Mouse (Mus musculus) CH12.LX (cell line): ENCODE measurements around the gene Mrpl50. TPM values are rescaled to one million over a fixed set of nuclear protein-coding genes. Genes with fewer than 3 reads are reported as not detected.

Experiments
- DNase-seq: peaks from one replicate; pipeline ENCODE4 v3.0.0-alpha.2; 2013; ENCODE audit errors: extremely low read depth
- H3K27ac ChIP-seq: 2 replicates; pipeline ENCODE4 v1.5.1; 2012; ENCODE audit warnings: low read depth, mild to moderate bottlenecking, control low read depth, moderate library complexity; ENCODE audit not compliant: insufficient read depth
- H3K27me3 ChIP-seq: replicated peaks from 2 replicates; pipeline ENCODE3; 2012; ENCODE audit warnings: inconsistent platforms
- H3K36me3 ChIP-seq, 2 experiments: replicated peaks in 1 of 2; 2 replicates each; pipeline versions ENCODE3 to v1.6.1; 2012; ENCODE audit warnings: inconsistent platforms in 1 of 2, low read length in 1 of 2, mild to moderate bottlenecking in 1 of 2, mixed read lengths in 1 of 2, moderate library complexity in 1 of 2; ENCODE audit not compliant: control insufficient read depth in 1 of 2, insufficient read depth in 1 of 2
- H3K4me1 ChIP-seq, 2 experiments: 2 replicates each; pipeline ENCODE4 v1.6.1; 2012; ENCODE audit warnings: inconsistent platforms in 1 of 2, moderate library complexity in 1 of 2; ENCODE audit not compliant: insufficient read depth in 2 of 2, control insufficient read depth in 1 of 2
- H3K4me2 ChIP-seq: 2 replicates; pipeline ENCODE4 v1.6.1; 2012; ENCODE audit warnings: low read depth, mild to moderate bottlenecking, control low read depth; ENCODE audit not compliant: poor library complexity, insufficient read depth, severe bottlenecking
- H3K4me3 ChIP-seq, 3 experiments: fragments of 150-350 bp in 1 of 3; sonication (generic) in 1 of 3; replicated peaks in 1 of 3; 2 replicates each; pipeline versions ENCODE3 to v1.5.1; 2011 to 2012; ENCODE audit warnings: low read depth in 2 of 3, low read length in 2 of 3, mild to moderate bottlenecking in 2 of 3, moderate library complexity in 2 of 3, control low read depth in 1 of 3, improper control_type of control experiment in 1 of 3, inconsistent platforms in 1 of 3, mixed read lengths in 1 of 3; ENCODE audit not compliant: poor library complexity in 1 of 3
- H3K79me2 ChIP-seq: replicated peaks from 2 replicates; pipeline ENCODE4 v1.6.1; 2012; ENCODE audit warnings: mild to moderate bottlenecking, moderate library complexity; ENCODE audit not compliant: control insufficient read depth, poor library complexity, insufficient read depth, severe bottlenecking; ENCODE audit errors: extremely low read depth
- H3K9ac ChIP-seq: 2 replicates; pipeline ENCODE4 v1.6.1; 2012; ENCODE audit warnings: low read depth, mild to moderate bottlenecking, control low read depth, moderate library complexity; ENCODE audit not compliant: insufficient read depth
- H3K9me3 ChIP-seq: replicated peaks from 2 replicates; pipeline ENCODE3; 2012; ENCODE audit warnings: low read length, inconsistent platforms, mixed read lengths
- CHD1 ChIP-seq: IDR thresholded peaks from 2 replicates; pipeline ENCODE4 v1.6.1; 2012; ENCODE audit warnings: low read depth, low read length, improper control_type of control experiment, inconsistent platforms
- CHD2 ChIP-seq: IDR thresholded peaks from 2 replicates; pipeline ENCODE4 v1.6.1; 2011; ENCODE audit warnings: low read length, improper control_type of control experiment
- CTCF ChIP-seq, 2 experiments: IDR thresholded peaks in 1 of 2; conservative IDR thresholded peaks in 1 of 2; 2 replicates each; pipeline ENCODE4 v1.5.1; 2011 to 2012; ENCODE audit warnings: low read depth in 2 of 2, low read length in 2 of 2, improper control_type of control experiment in 1 of 2, inconsistent platforms in 1 of 2, mild to moderate bottlenecking in 1 of 2, moderate library complexity in 1 of 2
- ELF1 ChIP-seq: IDR thresholded peaks from 2 replicates; pipeline ENCODE4 v1.6.1; 2014; ENCODE audit warnings: low read depth, mild to moderate bottlenecking, inconsistent platforms, low read length, improper control_type of control experiment
- ETS1 ChIP-seq: conservative IDR thresholded peaks from 2 replicates; pipeline ENCODE4 v1.6.1; 2012; ENCODE audit warnings: low read depth, mild to moderate bottlenecking, inconsistent platforms, low read length, improper control_type of control experiment, moderate library complexity
- GABPA ChIP-seq: IDR thresholded peaks from 2 replicates; pipeline ENCODE4 v1.6.1; 2012; ENCODE audit warnings: low read depth, low read length, improper control_type of control experiment, inconsistent platforms; ENCODE audit not compliant: insufficient replicate concordance
- JUN ChIP-seq: IDR thresholded peaks from 2 replicates; pipeline ENCODE4 v1.6.1; 2011; ENCODE audit warnings: low read depth, mild to moderate bottlenecking, low read length, improper control_type of control experiment, moderate library complexity; ENCODE audit not compliant: insufficient read depth
- JUND ChIP-seq: conservative IDR thresholded peaks from 2 replicates; pipeline ENCODE4 v1.6.1; 2011; ENCODE audit warnings: low read depth, low read length, improper control_type of control experiment
- MAX ChIP-seq: IDR thresholded peaks from 2 replicates; pipeline ENCODE4 v1.6.1; 2011; ENCODE audit warnings: low read length, improper control_type of control experiment
- MEF2A ChIP-seq: IDR thresholded peaks from 2 replicates; pipeline ENCODE4 v1.6.1; 2014; ENCODE audit warnings: low read depth, mild to moderate bottlenecking, inconsistent platforms, low read length, improper control_type of control experiment, borderline replicate concordance
- MXI1 ChIP-seq: IDR thresholded peaks from 2 replicates; pipeline ENCODE4 v1.6.1; 2011; ENCODE audit warnings: mild to moderate bottlenecking, low read depth, low read length, improper control_type of control experiment
- MYC ChIP-seq: IDR thresholded peaks from 2 replicates; pipeline ENCODE4 v1.6.1; 2011; ENCODE audit warnings: low read depth, mild to moderate bottlenecking, improper control_type of control experiment, low read length
- NELFE ChIP-seq: IDR thresholded peaks from 2 replicates; pipeline ENCODE4 v1.6.1; 2011; ENCODE audit warnings: low read depth, low read length, improper control_type of control experiment
- POLR2A ChIP-seq: IDR thresholded peaks from 2 replicates; pipeline ENCODE4 v1.6.1; 2011; ENCODE audit warnings: low read depth, mild to moderate bottlenecking, improper control_type of control experiment, low read length
- POLR2AphosphoS2 ChIP-seq: IDR thresholded peaks from 2 replicates; pipeline ENCODE4 v1.6.1; 2011; ENCODE audit warnings: low read depth, low read length, improper control_type of control experiment
- RAD21 ChIP-seq: IDR thresholded peaks from 2 replicates; pipeline ENCODE4 v1.6.1; 2011; ENCODE audit warnings: low read depth, mild to moderate bottlenecking, low read length, improper control_type of control experiment, moderate library complexity
- SMC3 ChIP-seq: IDR thresholded peaks from 2 replicates; pipeline ENCODE4 v1.6.1; 2011; ENCODE audit warnings: low read depth, low read length, improper control_type of control experiment
- TCF12 ChIP-seq: IDR thresholded peaks from 2 replicates; pipeline ENCODE4 v1.6.1; 2014; ENCODE audit warnings: low read depth, mild to moderate bottlenecking, inconsistent platforms, low read length, improper control_type of control experiment
- USF2 ChIP-seq: conservative IDR thresholded peaks from 2 replicates; pipeline ENCODE4 v1.6.1; 2011; ENCODE audit warnings: low read depth, low read length, improper control_type of control experiment
- ZC3H11A ChIP-seq: IDR thresholded peaks from 2 replicates; pipeline ENCODE4 v1.6.1; 2012; ENCODE audit warnings: low read depth, mild to moderate bottlenecking, inconsistent platforms, low read length, improper control_type of control experiment
- ZNF384 ChIP-seq: IDR thresholded peaks from 2 replicates; pipeline ENCODE4 v1.6.1; 2012; ENCODE audit warnings: low read depth, low read length, improper control_type of control experiment, inconsistent platforms
- dilution Hi-C: fragments of 300-500 bp; cut with MboI; formaldehyde crosslinking; loops from 2 replicates; pipeline ENCODE4 v1.14.3; 2020; ENCODE audit warnings: low sequenced_read_pairs; ENCODE audit not compliant: extremely low pct_unique_long_range_greater_than_20kb, extremely low pct_ligation_motif_present
- in situ Hi-C: fragments of 300-500 bp; cut with MboI; formaldehyde crosslinking; loops from 3 replicates; pipeline ENCODE4 v1.14.3; 2019; ENCODE audit warnings: low sequenced_read_pairs, low pct_ligation_motif_present, low pct_unique_long_range_greater_than_20kb, mixed read lengths
- polyA plus RNA-seq: library from polyadenylated mRNA; unstranded; fragments of >175 nt; gene quantifications from 2 replicates; pipeline ENCODE4 v1.2.1, GENCODE M21; 2012; ENCODE audit warnings: low read depth; ENCODE audit not compliant: insufficient read length
- total RNA-seq, 2 experiments: library from RNA; depleted of rRNA; stranded (reverse); fragments of 300-350 nt in 1 of 2; fragments of >200 nt in 1 of 2; gene quantifications; 2 replicates each; pipeline ENCODE4 v1.2.3; 2012 to 2014

Mrpl50 gene
- total and polyA plus RNA-seq, 3 experiments, result 23.4 to 63.8 (median 46.2) TPM

DNA sequence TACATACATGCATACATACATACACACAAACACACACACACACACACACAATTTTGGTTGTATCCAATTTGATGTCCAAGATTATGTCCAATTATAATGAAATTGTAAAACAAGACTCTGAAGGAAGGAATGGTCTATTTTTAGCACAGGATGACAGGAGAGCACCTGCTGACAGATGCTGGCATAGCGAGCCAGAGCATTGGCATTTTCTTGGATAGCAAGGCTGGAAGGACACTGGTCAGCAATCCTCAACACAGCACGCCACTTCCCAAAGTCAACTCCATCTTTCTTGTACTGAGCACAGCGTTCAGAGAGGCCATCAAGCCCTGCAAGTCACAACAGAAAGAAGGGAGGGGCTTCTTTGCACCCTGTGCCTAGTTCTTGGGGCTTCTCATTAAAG is 20.1 kb upstream of the Mrpl50 start:
- dilution Hi-C loops, result no loop called here
- H3K4me1 ChIP-seq, result no peaks in the 10 kb centered on the region
- no peak for DNase-seq
- H3K9me3 ChIP-seq, result no peaks in the 10 kb centered on the region
- TF ChIP-seq TCF12, result no peak
- no peak for TF ChIP-seq ELF1
- TF ChIP-seq USF2, result no peak
- no peak for TF ChIP-seq NELFE
- no peak for TF ChIP-seq CTCF (conservative IDR thresholded peaks at IDR 0.05 in 1 of 2, IDR thresholded peaks at IDR 0.05 in 1 of 2; ENCODE audit: low read depth in 2 of 2, low read length in 2 of 2)
- no peak for TF ChIP-seq POLR2AphosphoS2
- TF ChIP-seq CHD2, result no peak
- no peak for TF ChIP-seq ETS1
- no peak for TF ChIP-seq MYC
- TF ChIP-seq CHD1, result no peak
- TF ChIP-seq JUND, result no peak
- no peak for TF ChIP-seq MXI1
- TF ChIP-seq JUN, result no peak
- TF ChIP-seq MEF2A, result no peak
- TF ChIP-seq, all 38 proteins: peak for 0
- H3K36me3 ChIP-seq, result no peaks in the 10 kb centered on the region
- H3K79me2 ChIP-seq, result no peaks in the 10 kb centered on the region
- no peak overlapping the region for H3K4me2 ChIP-seq
- no peak overlapping the region for H3K27ac ChIP-seq
- no peaks in the 10 kb centered on the region for H3K27me3 ChIP-seq
- no peak overlapping the region for H3K4me3 ChIP-seq
- no peak overlapping the region for H3K9ac ChIP-seq
- in situ Hi-C loops, result no loop called here

DNA sequence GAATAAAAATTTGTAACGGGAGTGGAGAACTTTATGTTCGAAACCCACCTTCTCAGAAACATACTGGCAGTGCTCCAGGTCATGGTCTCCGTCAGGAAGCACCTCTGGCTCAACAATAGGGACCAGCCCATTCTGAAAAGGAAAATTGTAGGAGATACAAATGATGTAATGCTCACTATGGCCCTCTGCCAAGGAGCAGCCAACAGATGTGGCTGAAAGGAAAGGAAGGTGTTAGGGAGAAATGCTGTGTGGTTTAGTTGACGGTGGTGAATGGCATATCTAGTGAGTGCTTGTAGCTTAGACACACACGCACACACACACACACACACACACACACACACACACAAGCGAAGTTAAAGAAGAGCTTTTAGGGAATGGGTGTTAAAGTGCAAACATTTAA is 18.8 kb upstream of the Mrpl50 start:
- Histone ChIP-seq H3K9ac (no peak overlapping the region), H3K9me3 (no peaks in the 10 kb centered on the region), H3K4me3 (no peak overlapping the region), H3K27ac (no peak overlapping the region), H3K36me3 (no peaks in the 10 kb centered on the region), H3K4me1 (no peaks in the 10 kb centered on the region), H3K27me3 (no peaks in the 10 kb centered on the region), H3K4me2 (no peak overlapping the region), H3K79me2 (no peaks in the 10 kb centered on the region)
- no peak for DNase-seq
- no peak for TF ChIP-seq POLR2AphosphoS2
- no peak for TF ChIP-seq MAX
- no peak for TF ChIP-seq TCF12
- no peak for TF ChIP-seq MXI1
- TF ChIP-seq POLR2A, result no peak
- no peak for TF ChIP-seq ZNF384
- no peak for TF ChIP-seq SMC3
- TF ChIP-seq CTCF (conservative IDR thresholded peaks at IDR 0.05 in 1 of 2, IDR thresholded peaks at IDR 0.05 in 1 of 2; ENCODE audit: low read depth in 2 of 2, low read length in 2 of 2), result no peak
- no peak for TF ChIP-seq ELF1
- no peak for TF ChIP-seq CHD2
- TF ChIP-seq GABPA, result no peak
- TF ChIP-seq ZC3H11A, result no peak
- no peak for TF ChIP-seq RAD21
- in situ Hi-C loops, result no loop called here
- dilution Hi-C loops, result no loop called here
